Mouse (Mus musculus) erythroid progenitor cell, adult 5-6 weeks (primary cell): ENCODE measurements around the gene Naa38. TPM values are rescaled to one million over a fixed set of nuclear protein-coding genes. Genes with fewer than 3 reads are reported as not detected.

Source experiments
- ATAC-seq: replicated peaks from 2 replicates; pipeline ENCODE4 v1.8.0; 2016; ENCODE audit warnings: moderate number of reproducible peaks, mild to moderate bottlenecking, moderate TSS enrichment, inconsistent platforms; ENCODE audit not compliant: poor library complexity, low FRiP score, severe bottlenecking
- total RNA-seq, 2 experiments: library from RNA; stranded (forward) in 1 of 2; stranded (reverse) in 1 of 2; fragments of 150-400 nt in 1 of 2; fragments of 186-747, 209-891 nt in 1 of 2; gene quantifications; 2 replicates each; pipeline versions ENCODE4 v1.2.3 to v1.2.4; 2015 to 2017; ENCODE audit warnings: low replicate concordance in 2 of 2

Naa38 gene
- total RNA-seq, 2 experiments from 2014 or later, result 21.6 to 26.8 TPM

GRCm38 (mm10) chr11:69398486-69399200 lies 3.4 kb downstream of the Naa38 start:
- no peak for ATAC-seq

GRCm38 (mm10) chr11:69399201-69400082 lies 4.2 kb downstream of the Naa38 start:
- no peak for ATAC-seq

DNA sequence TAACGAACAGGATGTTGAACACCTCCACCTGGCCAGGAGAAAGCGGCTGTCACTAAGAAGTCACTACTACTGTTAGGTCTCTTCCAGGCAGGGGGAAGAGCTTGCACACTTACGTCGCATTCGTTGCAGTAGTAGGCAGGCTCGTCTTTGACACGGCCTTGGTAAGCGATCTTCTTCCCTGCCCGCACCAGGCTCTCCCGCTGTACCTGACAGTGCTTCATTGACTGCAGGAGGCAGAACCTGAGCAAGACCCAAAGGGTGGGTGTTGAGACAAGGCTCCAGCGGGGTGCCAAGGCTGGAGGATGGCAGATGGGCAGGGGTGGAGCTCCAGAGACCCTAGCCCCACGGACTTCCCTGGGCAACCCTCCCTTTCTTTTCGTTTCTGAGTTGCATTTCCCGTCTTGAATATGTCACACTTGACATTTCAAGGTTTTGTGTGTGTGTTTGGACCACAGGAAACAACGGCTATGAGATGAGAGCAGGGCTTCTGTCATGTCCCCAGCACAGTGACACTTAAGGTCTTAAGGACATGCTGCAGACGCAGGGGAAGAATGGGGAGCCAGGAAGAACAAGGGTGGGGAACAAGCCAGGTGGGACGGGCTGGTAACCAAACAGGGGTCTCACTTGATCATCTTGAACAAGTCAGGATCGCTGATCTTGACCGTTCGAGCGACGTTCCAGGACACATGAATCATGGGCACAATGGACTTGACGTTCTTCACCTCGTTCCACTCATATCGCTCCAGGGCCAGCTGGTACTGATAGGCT lies 5.0 kb downstream of the Naa38 start:
- ATAC-seq, result no peak

DNA sequence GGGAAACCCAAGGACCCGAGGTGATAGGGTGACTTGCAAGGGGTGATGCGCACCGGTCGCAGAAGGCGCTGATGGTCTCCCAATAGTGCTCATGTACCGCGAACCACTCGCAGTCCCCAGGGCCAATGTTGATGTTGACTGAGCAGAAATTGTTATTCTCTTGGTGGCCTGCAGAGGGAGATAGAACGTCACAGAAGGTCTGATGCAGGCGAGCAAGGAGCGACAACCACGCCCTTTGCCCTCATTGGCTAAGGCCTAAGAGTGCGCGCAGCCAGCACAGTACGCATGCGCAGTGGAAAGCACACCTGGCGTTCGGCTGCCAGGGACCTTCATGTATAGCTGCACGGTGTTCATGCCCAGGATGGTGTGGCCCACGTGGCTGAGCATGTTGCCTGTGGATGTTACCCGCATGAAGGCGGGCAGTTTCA lies 5.9 kb downstream of the Naa38 start:
- ATAC-seq, result peak; percentile 86

DNA sequence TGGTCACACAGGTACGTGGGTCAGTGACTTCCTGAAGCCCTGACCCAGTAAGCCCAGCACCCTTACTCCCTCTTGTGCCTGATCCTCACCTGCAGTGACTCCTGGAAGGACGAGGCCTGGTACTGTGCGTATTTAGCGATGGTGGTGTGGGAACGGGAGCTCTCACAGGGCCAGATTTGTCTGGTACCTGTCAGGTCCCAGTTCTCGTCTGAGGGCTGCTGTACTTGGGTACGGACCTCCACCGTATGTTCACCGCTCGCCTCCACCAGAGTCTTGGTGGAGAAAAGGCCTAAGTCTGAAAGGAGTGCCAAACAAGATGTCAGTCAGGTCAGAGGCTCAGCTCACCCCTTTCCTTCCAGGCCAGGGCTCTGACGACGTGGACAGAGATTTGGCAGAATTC lies 6.7 kb downstream of the Naa38 start:
- no peak for ATAC-seq

DNA sequence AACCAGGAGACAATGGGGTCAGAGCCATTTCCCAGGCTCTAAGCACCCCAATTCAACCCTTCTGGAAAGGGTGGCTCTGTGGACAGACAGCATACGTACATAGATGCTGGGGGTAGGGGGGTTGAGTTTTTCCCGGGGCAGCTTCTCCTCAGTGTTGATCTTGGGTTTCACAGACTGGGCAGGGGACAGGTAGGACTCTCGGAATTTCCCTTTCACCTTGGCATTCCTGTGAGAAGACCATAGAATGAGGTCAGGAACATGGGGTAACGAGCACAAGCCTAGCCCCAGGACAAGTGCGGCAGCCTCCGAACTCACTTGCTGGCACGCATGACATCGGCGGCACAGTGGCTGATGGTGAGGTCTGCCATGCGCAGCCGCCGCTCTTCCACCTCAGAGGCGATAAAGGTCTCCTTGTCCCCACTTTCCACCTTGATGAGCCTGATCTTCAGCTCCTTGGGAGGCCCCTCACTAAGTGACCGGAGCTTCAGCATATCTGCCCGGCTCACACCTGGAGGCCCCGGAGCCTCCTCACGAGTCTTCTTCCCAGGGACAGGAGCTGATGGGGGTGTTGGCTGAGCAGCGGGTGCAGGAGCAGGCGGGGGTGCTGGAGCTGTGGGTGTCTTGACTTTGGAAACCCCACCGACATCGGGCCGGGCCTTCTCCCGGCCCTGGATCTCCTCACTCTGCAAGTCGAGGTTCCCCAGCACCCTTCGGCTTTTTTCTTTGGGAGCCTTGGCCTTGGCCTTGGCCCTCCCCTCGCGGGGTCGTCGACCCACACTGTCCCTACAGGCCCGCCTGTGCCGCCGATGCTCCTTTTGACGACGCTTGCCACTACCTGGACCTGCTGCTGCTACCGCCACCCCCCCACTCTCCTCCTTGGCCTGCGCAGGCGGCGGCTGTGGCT lies 8.7 kb downstream of the Naa38 start:
- no peak for ATAC-seq

- ATAC-seq, result no peak
Observed at GRCm38 (mm10) chr11:69404595-69405396, 9.5 kb downstream of the Naa38 start.

GRCm38 (mm10) chr11:69405397-69406200 lies 10.3 kb downstream of the Naa38 start:
- no peak for ATAC-seq

GRCm38 (mm10) chr11:69406282-69406681 lies 11.0 kb downstream of the Naa38 start:
- ATAC-seq, result no peak

- no peak for ATAC-seq
Observed at GRCm38 (mm10) chr11:69406867-69407723, 11.8 kb downstream of the Naa38 start.

- no peak for ATAC-seq
Observed at GRCm38 (mm10) chr11:69407724-69408004, 12.4 kb downstream of the Naa38 start.

- peak; percentile 82 for ATAC-seq
Observed at GRCm38 (mm10) chr11:69408541-69409377, 13.5 kb downstream of the Naa38 start.

DNA sequence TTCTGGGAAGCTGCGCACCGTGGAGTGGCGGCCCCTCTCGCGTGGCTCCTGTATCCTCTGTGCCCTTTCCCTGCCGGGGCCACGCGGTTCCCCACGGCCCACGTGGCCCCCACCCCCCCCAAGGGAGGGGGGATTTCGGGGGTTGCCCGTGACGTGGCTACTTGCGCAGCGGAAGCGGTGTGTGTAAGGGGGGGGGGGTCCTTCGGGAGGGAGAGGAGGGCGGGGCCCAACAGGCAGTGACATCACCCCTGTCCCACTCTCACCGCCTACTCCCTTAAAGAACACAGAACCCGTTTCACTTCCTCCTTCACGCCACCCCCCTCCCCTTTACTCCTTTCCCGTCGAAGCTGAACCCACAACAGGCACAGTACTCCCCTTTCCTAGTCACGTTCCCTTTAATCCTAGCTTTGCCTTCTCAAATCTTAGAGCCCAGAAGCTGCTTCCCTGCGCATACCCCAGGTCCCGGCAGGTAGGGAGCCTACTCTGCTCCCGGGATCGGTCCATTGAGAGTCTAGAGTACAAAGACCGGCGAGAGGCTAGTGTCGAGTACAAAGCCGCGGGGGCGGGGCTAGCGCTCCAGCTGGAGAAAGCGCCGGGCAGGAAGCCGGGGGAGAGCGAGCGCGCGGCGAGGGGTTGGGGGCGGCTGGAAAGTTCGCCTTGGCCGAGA lies 14.2 kb downstream of the Naa38 start:
- ATAC-seq, result 0 out of 2 replicates have a peak, but pooled peaks have one; percentile 31

- ATAC-seq, result no peak
Observed at GRCm38 (mm10) chr11:69410045-69410309, 14.7 kb downstream of the Naa38 start.

DNA sequence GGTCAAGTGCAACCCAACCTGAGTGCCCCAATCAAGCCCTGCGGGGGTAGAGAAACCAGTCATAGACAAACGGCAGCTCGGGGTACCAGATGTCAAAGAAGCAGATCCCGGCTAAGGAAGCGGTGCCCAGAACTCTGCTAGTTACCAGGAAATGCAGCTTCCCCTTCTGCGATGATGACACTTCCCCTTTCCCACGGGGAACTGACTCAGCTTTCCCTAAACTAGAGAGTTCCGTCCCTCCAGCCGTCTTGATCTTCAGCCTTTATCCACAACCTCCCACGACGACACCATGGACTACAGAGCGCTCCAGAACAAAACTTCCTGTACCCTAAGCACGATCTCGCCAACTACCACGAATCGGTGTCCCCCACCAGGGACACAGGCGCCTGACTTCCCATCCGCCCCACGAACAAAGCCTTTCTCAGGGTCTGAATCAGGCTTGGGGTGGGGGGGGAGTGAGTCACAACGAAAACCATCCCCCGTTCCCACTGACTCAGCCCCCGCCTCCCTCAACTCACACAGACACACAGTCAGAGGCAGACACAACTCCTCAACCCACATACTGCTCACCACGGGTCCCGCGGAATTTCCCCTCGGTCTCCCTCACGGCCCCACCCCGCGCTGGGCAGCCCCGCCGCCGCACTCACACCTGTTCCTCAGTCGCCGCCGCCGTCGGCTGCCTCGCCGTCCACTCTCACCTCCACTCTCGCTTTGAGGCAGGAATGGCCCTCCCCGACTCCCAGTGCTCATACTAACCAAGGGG lies 15.2 kb downstream of the Naa38 start:
- no peak for ATAC-seq
